Mouse (Mus musculus): ENCODE measurements at regions not wholly inside any gene's neighbourhood (a gene's known extent, or its start where the extent isn't known, plus 50 kb on each side); places are given as distances from the start of the nearest gene placed in this dataset.
A peak's percentile ranks its signal among the peaks of the same experiment; 100 is the strongest.

- DNase-seq (ENCODE audit: extremely low spot score): no peak
Observed at GRCm38 (mm10) chr3:39372426-39372950, 485.7 kb downstream of the Fat4 start.

- DNase-seq (ENCODE audit: extremely low spot score): no peak
Observed at GRCm38 (mm10) chr3:39375465-39375864, 488.7 kb downstream of the Fat4 start.

GRCm38 (mm10) chr3:39388491-39388890, 501.8 kb downstream of the Fat4 start:
- no peak for DNase-seq (ENCODE audit: extremely low spot score)

GRCm38 (mm10) chr3:39390442-39390841, 503.7 kb downstream of the Fat4 start:
- DNase-seq (ENCODE audit: extremely low spot score): no peak

GRCm38 (mm10) chr3:39392053-39392452, 505.3 kb downstream of the Fat4 start:
- no peak for DNase-seq (ENCODE audit: extremely low spot score)

GRCm38 (mm10) chr3:39396672-39397071, 509.9 kb downstream of the Fat4 start:
- no peak for DNase-seq (ENCODE audit: extremely low spot score)

- no peak for DNase-seq (ENCODE audit: extremely low spot score)
Observed at GRCm38 (mm10) chr3:39397255-39397654, 510.5 kb downstream of the Fat4 start.

GRCm38 (mm10) chr3:39397677-39398076, 510.9 kb downstream of the Fat4 start:
- no peak for DNase-seq (ENCODE audit: extremely low spot score)

GRCm38 (mm10) chr3:39424778-39425642, 538.3 kb downstream of the Fat4 start:
- no peak for DNase-seq (ENCODE audit: extremely low spot score)

GRCm38 (mm10) chr3:39425643-39426016, 538.9 kb downstream of the Fat4 start:
- DNase-seq (ENCODE audit: extremely low spot score): no peak

- no peak for DNase-seq (ENCODE audit: extremely low spot score)
Observed at GRCm38 (mm10) chr3:39443328-39443727, 556.6 kb downstream of the Fat4 start.

GRCm38 (mm10) chr3:39455650-39456049, 568.9 kb downstream of the Fat4 start:
- DNase-seq (ENCODE audit: extremely low spot score): no peak

- DNase-seq (ENCODE audit: extremely low spot score): peak; percentile 1
Observed at GRCm38 (mm10) chr3:39460183-39460888, 573.6 kb downstream of the Fat4 start.

- DNase-seq (ENCODE audit: extremely low spot score): no peak
Observed at GRCm38 (mm10) chr3:39461561-39461960, 574.8 kb downstream of the Fat4 start.

- DNase-seq (ENCODE audit: extremely low spot score): no peak
Observed at GRCm38 (mm10) chr3:39465811-39466210, 579.1 kb downstream of the Fat4 start.

- no peak for DNase-seq (ENCODE audit: extremely low spot score)
Observed at GRCm38 (mm10) chr3:39489392-39489791, 602.7 kb downstream of the Fat4 start.

- no peak for DNase-seq (ENCODE audit: extremely low spot score)
Observed at GRCm38 (mm10) chr3:39494363-39494762, 607.6 kb downstream of the Fat4 start.

GRCm38 (mm10) chr3:39528087-39528486, 641.3 kb downstream of the Fat4 start:
- DNase-seq (ENCODE audit: extremely low spot score): no peak

- no peak for DNase-seq (ENCODE audit: extremely low spot score)
Observed at GRCm38 (mm10) chr3:39537515-39537914, 650.8 kb downstream of the Fat4 start.

GRCm38 (mm10) chr3:39540530-39541118, 653.9 kb downstream of the Fat4 start:
- no peak for DNase-seq (ENCODE audit: extremely low spot score)

GRCm38 (mm10) chr3:39559460-39560041, 672.8 kb downstream of the Fat4 start:
- DNase-seq (ENCODE audit: extremely low spot score): no peak

GRCm38 (mm10) chr3:39560951-39561350, 674.2 kb downstream of the Fat4 start:
- DNase-seq (ENCODE audit: extremely low spot score): peak; percentile 14

All from embryo, embryonic 9.5 days (tissue).